Mouse (Mus musculus) adrenal gland, adult 8-10 months (tissue): Measurements from ENCODE around the gene Musk. TPM values are rescaled to one million over a fixed set of nuclear protein-coding genes. Genes with fewer than 3 reads are reported as not detected.

Experiments
- DNase-seq: peaks from one replicate; pipeline ENCODE4 v3.0.0; 2022
- total RNA-seq, 4 experiments: library from RNA; stranded (reverse); gene quantifications; 2 replicates each; pipeline ENCODE4 v1.2.4; 2022

Musk gene
- total RNA-seq, 4 experiments from 2014 or later = 0.38 to 0.58 (median 0.41) TPM

- no peak for DNase-seq
These were observed 131.6 kb downstream of the Musk start for GRCm38 (mm10) chr4:58417319-58417718.

- DNase-seq = no peak
These were observed 133.5 kb downstream of the Musk start for GRCm38 (mm10) chr4:58419225-58419624.

GRCm38 (mm10) chr4:58423276-58423930, 137.6 kb downstream of the Musk start:
- no peak for DNase-seq

Other genes with a start within 250 kb of the Musk start
- gene Svep1, start 79.1 kb upstream of the Musk start, total RNA-seq = 10 to 100 TPM in 3 of 4 experiments, 1 to 10 TPM in 1; 7.3 to 16.0 (median 12.5) TPM